Mouse (Mus musculus) spleen, embryonic (tissue): ENCODE results near the gene Tedc1.

Experiments used
- CTCF ChIA-PET: fragments of 350-600 bp; sonication (Branson Sonifier 250); formaldehyde crosslinking; loops from one replicate; lab custom pipeline; 2022; lab: Charles Lee

Gene Tedc1

GRCm38 (mm10) chr12:113151661-113152271 lies 4.5 kb upstream of the Tedc1 start:
- CTCF ChIA-PET, result interaction anchor here (1.6 kb wide), 1 partner anchor 9 kb away, joined by 5 read pairs; no protein-coding TSS in a partner anchor

- CTCF ChIA-PET, result no interaction called here
Measured at GRCm38 (mm10) chr12:113152272-113152661, 4.0 kb upstream of the Tedc1 start.

GRCm38 (mm10) chr12:113152991-113153525 lies 3.2 kb upstream of the Tedc1 start:
- CTCF ChIA-PET, result interaction anchor here (0.6 to 1.2 kb wide), 2 partner anchors 18 to 524 kb away, joined by 3 to 8 read pairs; no protein-coding TSS in a partner anchor

- CTCF ChIA-PET, result interaction anchor here (1.2 to 2.6 kb wide), 3 partner anchors 8 to 50 kb away, joined by 3 to 10 read pairs (median 3); partner anchors contain the start of gene Crip1
Measured at GRCm38 (mm10) chr12:113153971-113154370, 2.2 kb upstream of the Tedc1 start.

- CTCF ChIA-PET, result interaction anchor here (1.5 to 2.6 kb wide), 3 partner anchors 9 to 50 kb away, joined by 3 to 10 read pairs (median 7); partner anchors contain the start of genes Crip1 and Crip2
Measured at GRCm38 (mm10) chr12:113154747-113155075, 1.5 kb upstream of the Tedc1 start.

GRCm38 (mm10) chr12:113155076-113155771 lies 997 bp upstream of the Tedc1 start:
- CTCF ChIA-PET, result interaction anchor here (1.1 to 2.6 kb wide), 4 partner anchors 9 to 58 kb away, joined by 3 to 10 read pairs (median 8); partner anchors contain the start of genes Crip1 and Crip2

- CTCF ChIA-PET, result no interaction called here
Measured at GRCm38 (mm10) chr12:113156540-113156929, 314 bp downstream of the Tedc1 start.

GRCm38 (mm10) chr12:113157002-113157401 lies 781 bp downstream of the Tedc1 start:
- CTCF ChIA-PET, result no interaction called here

- CTCF ChIA-PET, result no interaction called here
Measured at GRCm38 (mm10) chr12:113157521-113157920, 1.3 kb downstream of the Tedc1 start.

GRCm38 (mm10) chr12:113157971-113158370 lies 1.8 kb downstream of the Tedc1 start:
- CTCF ChIA-PET, result no interaction called here

GRCm38 (mm10) chr12:113163561-113164006 lies 7.4 kb downstream of the Tedc1 start:
- CTCF ChIA-PET, result interaction anchor here (0.6 kb wide), 1 partner anchor 49 kb away, joined by 4 read pairs; no protein-coding TSS in a partner anchor

- CTCF ChIA-PET, result interaction anchor here (0.8 kb wide), 1 partner anchor 20 kb away, joined by 4 read pairs; no protein-coding TSS in a partner anchor
Measured at GRCm38 (mm10) chr12:113168031-113168536, 11.9 kb downstream of the Tedc1 start.

GRCm38 (mm10) chr12:113176960-113177725 lies 20.9 kb downstream of the Tedc1 start:
- CTCF ChIA-PET, result no interaction called here

- CTCF ChIA-PET, result no interaction called here
Measured at GRCm38 (mm10) chr12:113181020-113181419, 24.8 kb downstream of the Tedc1 start.

GRCm38 (mm10) chr12:113184945-113185344 lies 28.7 kb downstream of the Tedc1 start:
- CTCF ChIA-PET, result no interaction called here

- CTCF ChIA-PET, result no interaction called here
Measured at GRCm38 (mm10) chr12:113185442-113186291, 29.4 kb downstream of the Tedc1 start, which contains the start of gene Tmem121. TSS of gene Tmem121 (plus strand) at chr12:113185930.

- CTCF ChIA-PET, result interaction anchor here (1.3 kb wide), 1 partner anchor 38 kb away, joined by 8 read pairs; no protein-coding TSS in a partner anchor
Measured at GRCm38 (mm10) chr12:113186326-113187010, 30.2 kb downstream of the Tedc1 start.

- CTCF ChIA-PET, result interaction anchor here (1.1 to 1.3 kb wide), 2 partner anchors 19 to 39 kb away, joined by 4 to 8 read pairs; no protein-coding TSS in a partner anchor
Measured at GRCm38 (mm10) chr12:113187011-113187375, 30.8 kb downstream of the Tedc1 start.

- CTCF ChIA-PET, result interaction anchor here (0.7 to 1.3 kb wide), 3 partner anchors 20 to 42 kb away, joined by 3 to 8 read pairs (median 4); partner anchors contain the start of gene Crip1
Measured at GRCm38 (mm10) chr12:113187584-113188295, 31.5 kb downstream of the Tedc1 start.
